Mouse (Mus musculus): ENCODE measurements around the gene Ptk6. TPM values are rescaled to one million over a fixed set of nuclear protein-coding genes. Genes with fewer than 3 reads are reported as not detected.

Ptk6 gene
- polyA plus RNA-seq, 1 experiment from 2014 or later = not detected

- peaks cover 28% of the 10 kb centered on the region for H3K4me1 ChIP-seq (replicated peaks)
- no peak overlapping the region for H3K4me3 ChIP-seq
- H3K27ac ChIP-seq = no peak overlapping the region
- no peak for DNase-seq (ENCODE audit: low spot score)
- 89% methylated on average over 8 of the region's 8 CpGs for WGBS
- no peaks in the 10 kb centered on the region for H3K36me3 ChIP-seq
- H3K9me3 ChIP-seq = no peaks in the 10 kb centered on the region
- peaks cover 89% of the 10 kb centered on the region for H3K27me3 ChIP-seq (ENCODE audit: insufficient read depth, poor library complexity, severe bottlenecking)
Observed at GRCm38 (mm10) chr2:181154831-181155415, 47.7 kb downstream of the Ptk6 start.

- H3K4me3 ChIP-seq = no peak overlapping the region
- no peak overlapping the region for H3K27ac ChIP-seq
- no peaks in the 10 kb centered on the region for H3K9me3 ChIP-seq
- H3K36me3 ChIP-seq = no peaks in the 10 kb centered on the region
- WGBS = 85% methylated on average over 3 of the region's 3 CpGs
- no peak for DNase-seq (ENCODE audit: low spot score)
- H3K4me1 ChIP-seq (replicated peaks) = peaks cover 22% of the 10 kb centered on the region
- H3K27me3 ChIP-seq (ENCODE audit: insufficient read depth, poor library complexity, severe bottlenecking) = peaks cover 94% of the 10 kb centered on the region
Observed at GRCm38 (mm10) chr2:181154361-181154760, 48.2 kb downstream of the Ptk6 start.

DNA sequence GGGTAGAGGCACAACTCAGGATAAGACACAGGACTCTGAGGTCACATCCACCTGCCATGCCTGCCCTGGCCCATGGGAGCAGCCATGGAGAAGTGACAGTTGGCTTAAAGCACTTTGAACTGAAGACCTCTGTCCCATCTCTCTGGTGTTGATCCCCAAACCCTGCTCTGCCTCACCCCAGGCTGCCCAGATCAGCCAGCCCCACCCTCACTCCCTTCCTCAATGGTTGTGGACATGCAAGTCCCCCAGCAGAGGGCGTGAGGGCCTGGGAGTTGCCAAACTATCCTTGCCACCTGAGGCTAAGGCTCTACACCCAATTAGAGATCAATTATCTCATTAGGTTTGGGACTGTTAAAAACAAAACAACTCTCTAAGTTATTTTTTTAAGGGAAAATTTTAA, 48.8 kb downstream of the Ptk6 start:
- Histone ChIP-seq H3K27ac (no peak overlapping the region), H3K27me3 (ENCODE audit: insufficient read depth, poor library complexity, severe bottlenecking) (peaks cover 95% of the 10 kb centered on the region), H3K4me1 (replicated peaks) (peaks cover 17% of the 10 kb centered on the region), H3K9me3 (no peaks in the 10 kb centered on the region), H3K36me3 (no peaks in the 10 kb centered on the region), H3K4me3 (no peak overlapping the region)
- DNase-seq (ENCODE audit: low spot score) = no peak
- WGBS = 0% methylated on average over 1 of the region's 1 CpGs

DNA sequence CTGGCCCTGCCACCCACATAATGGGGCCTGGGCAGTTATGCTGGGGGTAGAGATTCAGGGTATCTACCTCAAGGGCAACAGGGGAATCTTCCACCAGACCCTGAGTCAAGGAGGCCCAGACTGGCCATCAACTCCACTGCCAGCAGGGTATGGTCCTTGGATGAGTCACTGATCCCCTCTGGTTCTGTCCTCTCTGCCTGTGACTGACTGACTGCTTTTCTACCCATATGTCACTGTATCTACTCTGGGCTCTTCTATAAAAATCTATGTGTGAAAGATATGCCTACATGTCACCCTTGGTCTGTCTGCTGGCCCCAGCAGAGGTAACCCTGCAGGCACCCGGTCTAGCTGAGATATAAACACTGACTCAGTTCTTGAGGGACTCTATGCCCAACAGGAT, 49.5 kb downstream of the Ptk6 start:
- H3K4me1 ChIP-seq (replicated peaks) = peaks cover 21% of the 10 kb centered on the region
- no peak overlapping the region for H3K27ac ChIP-seq
- WGBS = 91% methylated on average over 1 of the region's 1 CpGs
- H3K27me3 ChIP-seq (ENCODE audit: insufficient read depth, poor library complexity, severe bottlenecking) = peaks cover 95% of the 10 kb centered on the region
- H3K4me3 ChIP-seq = no peak overlapping the region
- H3K36me3 ChIP-seq = no peaks in the 10 kb centered on the region
- H3K9me3 ChIP-seq = no peaks in the 10 kb centered on the region
- no peak for DNase-seq (ENCODE audit: low spot score)

GRCm38 (mm10) chr2:181152701-181153100, 49.9 kb downstream of the Ptk6 start:
- H3K36me3 ChIP-seq = no peaks in the 10 kb centered on the region
- no peak overlapping the region for H3K4me3 ChIP-seq
- DNase-seq (ENCODE audit: low spot score) = no peak
- no peak overlapping the region for H3K27ac ChIP-seq
- H3K9me3 ChIP-seq = no peaks in the 10 kb centered on the region
- peaks cover 95% of the 10 kb centered on the region for H3K27me3 ChIP-seq (ENCODE audit: insufficient read depth, poor library complexity, severe bottlenecking)
- peaks cover 26% of the 10 kb centered on the region for H3K4me1 ChIP-seq (replicated peaks)
- 94% methylated on average over 17 of the region's 17 CpGs for WGBS

- DNase-seq (ENCODE audit: low spot score) = no peak
- 76% methylated on average over 6 of the region's 6 CpGs for WGBS
- Histone ChIP-seq H3K4me1 (replicated peaks) (peaks cover 15% of the 10 kb centered on the region), H3K27me3 (ENCODE audit: insufficient read depth, poor library complexity, severe bottlenecking) (peaks cover 94% of the 10 kb centered on the region), H3K36me3 (no peaks in the 10 kb centered on the region), H3K9me3 (no peaks in the 10 kb centered on the region), H3K27ac (no peak overlapping the region), H3K4me3 (no peak overlapping the region)
Observed at GRCm38 (mm10) chr2:181150281-181150680, 52.3 kb downstream of the Ptk6 start.

DNA sequence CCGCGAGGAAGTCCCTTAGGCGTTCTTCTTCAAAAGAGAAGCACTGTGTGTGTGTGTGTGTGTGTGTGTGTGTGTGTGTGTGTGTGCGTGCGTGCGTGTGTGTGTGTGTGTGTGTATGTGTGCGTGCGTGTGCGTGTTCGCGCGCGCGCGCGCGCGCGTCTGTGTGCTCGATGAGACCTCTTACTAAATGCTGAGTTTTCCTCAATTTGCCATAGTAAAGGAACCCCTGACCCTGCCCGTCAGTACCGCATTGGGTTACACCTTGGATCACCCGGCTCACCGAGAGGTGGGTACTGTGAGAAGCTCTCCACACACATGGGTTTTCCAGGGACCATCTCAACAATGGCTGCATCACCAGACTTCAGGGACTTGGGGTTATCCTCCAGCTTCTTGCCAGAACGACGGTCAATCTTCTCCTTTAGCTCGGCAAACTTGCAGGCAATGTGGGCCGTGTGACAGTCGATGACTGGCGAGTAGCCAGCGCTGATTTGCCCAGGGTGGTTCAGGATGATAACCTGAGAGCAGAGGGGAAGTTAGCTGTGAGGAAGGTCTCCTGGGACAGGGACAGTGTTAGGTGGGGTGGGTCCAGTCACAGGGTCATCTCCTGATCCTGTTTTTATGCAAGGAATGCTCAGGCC, 54.2 kb downstream of the Ptk6 start:
- H3K9me3 ChIP-seq = no peaks in the 10 kb centered on the region
- peak overlapping the region; percentile 60 for H3K4me3 ChIP-seq
- DNase-seq (ENCODE audit: low spot score) = no peak
- H3K27me3 ChIP-seq (ENCODE audit: insufficient read depth, poor library complexity, severe bottlenecking) = peaks cover 88% of the 10 kb centered on the region
- H3K27ac ChIP-seq = no peak overlapping the region
- 24% methylated on average over 31 of the region's 31 CpGs for WGBS
- H3K36me3 ChIP-seq = no peaks in the 10 kb centered on the region
- H3K4me1 ChIP-seq (replicated peaks) = peaks cover 15% of the 10 kb centered on the region

GRCm38 (mm10) chr2:181147546-181148317, 54.9 kb downstream of the Ptk6 start:
- Histone ChIP-seq H3K9me3 (no peaks in the 10 kb centered on the region), H3K27ac (peak overlapping the region; percentile 59; the same call in 1 of the 2 replicates)

DNA sequence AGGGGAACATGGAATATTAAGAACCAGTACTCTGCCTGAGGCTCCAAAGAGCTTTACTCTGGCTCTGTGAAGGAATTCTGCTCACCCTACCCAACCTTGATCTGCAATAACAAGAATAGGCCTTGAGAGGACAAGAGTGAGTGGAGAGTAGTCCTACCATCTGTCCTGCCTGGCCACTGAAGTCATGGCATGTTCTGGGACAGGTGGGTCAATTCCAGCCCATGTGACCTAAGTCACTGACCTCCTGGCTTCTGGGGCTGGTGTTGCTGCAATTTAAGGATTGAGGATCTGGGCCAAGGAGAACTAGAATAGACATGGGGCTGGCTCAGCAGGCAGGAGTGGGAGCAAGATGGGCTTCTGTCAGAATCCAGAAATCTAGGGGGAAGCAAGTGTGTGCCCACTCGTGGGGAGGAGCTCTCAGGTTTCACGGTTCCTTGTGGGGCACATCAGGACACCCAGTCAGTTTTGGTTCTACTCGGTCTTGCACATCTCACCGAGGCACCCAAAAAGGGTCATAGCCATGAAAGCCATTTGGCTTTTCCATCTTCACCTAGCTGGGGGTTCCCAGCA, 55.5 kb downstream of the Ptk6 start:
- WGBS = 52% methylated on average over 4 of the region's 4 CpGs

More at GRCm38 (mm10) chr2:181147546-181148317, 54.9 kb downstream of the Ptk6 start:
- WGBS = under 1% methylated on average over 61 of the region's 61 CpGs
- Histone ChIP-seq H3K27me3 (ENCODE audit: insufficient read depth, poor library complexity, severe bottlenecking) (peaks cover 88% of the 10 kb centered on the region), H3K36me3 (no peaks in the 10 kb centered on the region), H3K4me3 (peak overlapping the region; percentile 60), H3K4me1 (replicated peaks) (peaks cover 15% of the 10 kb centered on the region)
- peak; percentile 46 for DNase-seq (ENCODE audit: low spot score)

GRCm38 (mm10) chr2:181144675-181145074, 57.9 kb downstream of the Ptk6 start:
- Histone ChIP-seq H3K27me3 (ENCODE audit: insufficient read depth, poor library complexity, severe bottlenecking) (peaks cover 74% of the 10 kb centered on the region), H3K9me3 (no peaks in the 10 kb centered on the region), H3K36me3 (no peaks in the 10 kb centered on the region), H3K4me3 (no peak overlapping the region), H3K4me1 (replicated peaks) (peaks cover 15% of the 10 kb centered on the region), H3K27ac (no peak overlapping the region)
- WGBS = 81% methylated on average over 2 of the region's 2 CpGs
- DNase-seq (ENCODE audit: low spot score) = no peak

More for the DNA sequence above, 55.5 kb downstream of the Ptk6 start:
- Histone ChIP-seq H3K27ac (no peak overlapping the region), H3K4me1 (replicated peaks) (peaks cover 15% of the 10 kb centered on the region), H3K4me3 (peak overlapping the region; percentile 60), H3K36me3 (no peaks in the 10 kb centered on the region), H3K9me3 (no peaks in the 10 kb centered on the region), H3K27me3 (ENCODE audit: insufficient read depth, poor library complexity, severe bottlenecking) (peaks cover 89% of the 10 kb centered on the region)
- no peak for DNase-seq (ENCODE audit: low spot score)

Data from hindbrain, embryonic 10.5 days (tissue).